Mouse (Mus musculus) thymus, adult 2 months (tissue): Measurements from ENCODE around the gene Zan.

Source experiments
- CTCF ChIP-seq: fragments of 200-500 bp; IDR thresholded peaks from 2 replicates; pipeline ENCODE4 v1.5.1; 2012; ENCODE audit warnings: mild to moderate bottlenecking, control low read depth, low read length, moderate library complexity, borderline replicate concordance; ENCODE audit not compliant: control insufficient read depth, poor library complexity, insufficient read depth; ENCODE audit errors: extremely low read depth
- POLR2A ChIP-seq: fragments of 200-500 bp; IDR thresholded peaks from 2 replicates; pipeline ENCODE4 v1.6.1; 2012; ENCODE audit warnings: mild to moderate bottlenecking, low read length, control low read depth, moderate library complexity; ENCODE audit not compliant: control insufficient read depth, poor library complexity, insufficient read depth; ENCODE audit errors: extremely low read depth

GRCm38 (mm10) chr5:137383441-137383840 is 93.4 kb downstream of the Zan start:
- TF ChIP-seq CTCF (no peak), POLR2A (no peak)
